20 mouse cellular contexts compared by ENCODE assay signal in the genomic region with DNA sequence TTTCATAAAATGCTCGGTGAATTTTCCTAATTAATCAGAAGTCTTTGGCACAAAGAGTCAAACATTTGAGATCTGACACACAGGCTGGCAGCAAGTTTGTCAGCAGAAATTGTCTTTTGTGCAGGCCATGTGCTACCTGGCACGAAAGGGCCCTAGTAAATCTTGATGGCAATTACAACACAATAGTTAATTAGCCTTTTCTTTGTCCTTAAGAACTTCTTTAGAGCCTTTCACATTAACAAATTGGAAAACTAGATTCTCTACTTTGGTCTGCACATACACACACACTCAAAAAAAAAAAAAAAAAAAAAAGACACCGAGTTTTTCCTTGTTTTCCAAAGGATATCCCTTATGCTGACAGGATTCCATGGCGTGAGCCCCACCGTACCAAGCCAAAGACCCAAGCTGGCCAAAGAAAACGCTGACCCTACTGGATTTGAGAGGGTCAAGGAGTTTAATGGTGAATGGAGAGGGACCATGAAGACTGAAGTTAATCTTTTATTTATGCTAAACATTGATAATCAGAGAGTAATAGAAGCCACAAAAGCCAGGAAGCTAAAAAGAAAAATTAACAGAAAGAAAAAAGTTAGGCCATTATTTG.
DNase-seq lines count a peak whose midpoint lies in the region; ATAC-seq and TF ChIP-seq lines count a peak whose summit lies in the region.
"Had no signal": no experiment of that assay in that cellular context is flagged by ENCODE, and none has a peak within 500 bp of the region (broad histone marks: within the 10 kb centered on the region; RNA-seq: fewer than 3 reads in every experiment).

No protein-coding gene starts in this region.

- H3K4me3 ChIP-seq in heart, adult 2 months: no peak overlapping the region
- H3K4me3 ChIP-seq in heart, embryonic 10.5 days: no peak overlapping the region
- no peak overlapping the region for H3K4me3 ChIP-seq in forebrain, embryonic 14.5 days (ENCODE audit: low read depth, low read length)
- H3K4me3 ChIP-seq in limb, embryonic 10.5 days: no peak overlapping the region
- no peak overlapping the region for H3K4me3 ChIP-seq in liver, postnatal 0 days (ENCODE audit: low read depth, low read length)
- H3K4me3 ChIP-seq: embryonic facial prominence, embryonic 12.5 days; hindbrain, embryonic 13.5 days had no signal

- peak overlapping the region; percentile 16; the same call in 1 of the 2 replicates for H3K4me2 ChIP-seq in forebrain, embryonic 14.5 days (ENCODE audit: low read length)
- H3K4me2 ChIP-seq in liver, postnatal 0 days (ENCODE audit: low read depth, low read length): no peak overlapping the region
- H3K4me2 ChIP-seq: embryonic facial prominence, embryonic 12.5 days; hindbrain, embryonic 13.5 days had no signal

- H3K27me3 ChIP-seq in heart, adult 2 months (ENCODE audit: control insufficient read depth, insufficient read depth, low read length): no peaks in the 10 kb centered on the region
- no peaks in the 10 kb centered on the region for H3K27me3 ChIP-seq in heart, embryonic 10.5 days (ENCODE audit: insufficient read depth, poor library complexity, severe bottlenecking)
- 0 out of 2 replicates have a peak, but pooled peaks cover 9% of the 10 kb centered on the region for H3K27me3 ChIP-seq in forebrain, embryonic 14.5 days (replicated peaks; ENCODE audit: control insufficient read depth, insufficient read depth, low read length)
- no peaks in the 10 kb centered on the region for H3K27me3 ChIP-seq in limb, embryonic 10.5 days (ENCODE audit: low read depth, poor library complexity, severe bottlenecking)
- no peaks in the 10 kb centered on the region for H3K27me3 ChIP-seq in liver, postnatal 0 days (ENCODE audit: insufficient read depth, low read length)
- H3K27me3 ChIP-seq: embryonic facial prominence, embryonic 12.5 days; hindbrain, embryonic 13.5 days had no signal

- intact Hi-C loops in heart, adult 2 months (cut with DNase I): no loop called here

- peak overlapping the region; percentile 43 for H3K27ac ChIP-seq in heart, adult 2 months
- no peak overlapping the region for H3K27ac ChIP-seq in heart, embryonic 10.5 days
- H3K27ac ChIP-seq in forebrain, embryonic 14.5 days (ENCODE audit: low read depth, low read length): no peak overlapping the region
- H3K27ac ChIP-seq in limb, embryonic 10.5 days: peak overlapping the region; percentile 67
- H3K27ac ChIP-seq in liver, postnatal 0 days (ENCODE audit: low read depth): no peak overlapping the region
- H3K27ac ChIP-seq: embryonic facial prominence, embryonic 12.5 days; hindbrain, embryonic 13.5 days had no signal

- TF ChIP-seq POLR2A in heart, adult 2 months (IDR thresholded peaks at IDR 0.05; ENCODE audit: insufficient read depth, low read depth, low read length): no peak

- no peak for TF ChIP-seq CTCF in heart, adult 2 months (IDR thresholded peaks at IDR 0.05)
- TF ChIP-seq CTCF in liver, postnatal 0 days (IDR thresholded peaks at IDR 0.05; ENCODE audit: low read depth): no peak

- no peak for TF ChIP-seq EP300 in heart, adult 2 months (IDR thresholded peaks at IDR 0.05; ENCODE audit: insufficient read depth, low read depth, low read length)
- no peak for TF ChIP-seq EP300 in liver, postnatal 0 days (IDR thresholded peaks at IDR 0.05; ENCODE audit: low read depth)

- H3K4me1 ChIP-seq in heart, adult 2 months (ENCODE audit: control insufficient read depth, insufficient read depth, low read length): no peaks in the 10 kb centered on the region; the same call in 1 of the 2 replicates
- no peaks in the 10 kb centered on the region for H3K4me1 ChIP-seq in heart, embryonic 10.5 days
- H3K4me1 ChIP-seq in forebrain, embryonic 14.5 days (ENCODE audit: control insufficient read depth, insufficient read depth, low read length): peaks cover 11% of the 10 kb centered on the region
- H3K4me1 ChIP-seq in limb, embryonic 10.5 days: peaks cover 11% of the 10 kb centered on the region
- no peaks in the 10 kb centered on the region for H3K4me1 ChIP-seq in liver, postnatal 0 days (ENCODE audit: insufficient read depth)
- H3K4me1 ChIP-seq: embryonic facial prominence, embryonic 12.5 days had no signal

- peak; percentile 77 for ATAC-seq in forebrain, embryonic 14.5 days
- no peak for ATAC-seq in liver, postnatal 0 days
- ATAC-seq: CD4-positive, CD25-positive, alpha-beta regulatory T cell, adult 4 months; intestine, embryonic 16.5 days had no signal

- H3K79me2 ChIP-seq in heart, adult 2 months (replicated peaks; ENCODE audit: control insufficient read depth, insufficient read depth, low read length): no peaks in the 10 kb centered on the region

- H3K9me3 ChIP-seq in heart, embryonic 10.5 days: no peaks in the 10 kb centered on the region
- H3K9me3 ChIP-seq in forebrain, embryonic 14.5 days (replicated peaks; ENCODE audit: control insufficient read depth, low read length): no peaks in the 10 kb centered on the region
- H3K9me3 ChIP-seq in limb, embryonic 10.5 days (replicated peaks): no peaks in the 10 kb centered on the region
- no peaks in the 10 kb centered on the region for H3K9me3 ChIP-seq in liver, postnatal 0 days (ENCODE audit: low read length)
- H3K9me3 ChIP-seq: embryonic facial prominence, embryonic 12.5 days; G1E; hindbrain, embryonic 13.5 days had no signal

- WGBS in heart, adult 2 months: 57% methylated on average over 6 of the region's 6 CpGs
- WGBS in heart, embryonic 10.5 days: 76% methylated on average over 6 of the region's 6 CpGs
- WGBS in forebrain, embryonic 14.5 days: 5% methylated on average over 6 of the region's 6 CpGs
- 78% methylated on average over 6 of the region's 6 CpGs for WGBS in limb, embryonic 10.5 days
- 67% methylated on average over 6 of the region's 6 CpGs for WGBS in liver, postnatal 0 days (ENCODE audit: insufficient replicate concordance)

- peak; percentile 21 to 29 for DNase-seq in cerebellum, postnatal 10 days
- no peak for DNase-seq in cerebellum, adult 9-10 months
- no peak for DNase-seq in heart, adult 2 months
- no peak for DNase-seq in heart, embryonic 10.5 days (ENCODE audit: low spot score)
- peak; percentile 81 for DNase-seq in forebrain, embryonic 14.5 days (ENCODE audit: low spot score)
- no peak for DNase-seq in limb, embryonic 10.5 days (ENCODE audit: low spot score)
- DNase-seq in right cerebral cortex, postnatal 10 days (ENCODE audit: low spot score in 2 of 2): no peak
- no peak for DNase-seq in liver, postnatal 0 days
- DNase-seq: adrenal gland, adult 8-10 months; adrenal gland, postnatal 36 days; B cell, adult 2 months; cerebellum, adult 11-12 months; gastrocnemius, postnatal 14 days; heart, postnatal 14 days; kidney, adult 8-10 months had no signal

- no peaks in the 10 kb centered on the region; the same call in 1 of the 2 replicates for H3K36me3 ChIP-seq in heart, adult 2 months (ENCODE audit: control insufficient read depth, insufficient read depth, low read length)
- no peaks in the 10 kb centered on the region for H3K36me3 ChIP-seq in heart, embryonic 10.5 days
- no peaks in the 10 kb centered on the region for H3K36me3 ChIP-seq in forebrain, embryonic 14.5 days (ENCODE audit: control insufficient read depth, insufficient read depth, low read length)
- H3K36me3 ChIP-seq in limb, embryonic 10.5 days: no peaks in the 10 kb centered on the region
- H3K36me3 ChIP-seq in liver, postnatal 0 days (replicated peaks; ENCODE audit: insufficient read depth, low read length): no peaks in the 10 kb centered on the region
- H3K36me3 ChIP-seq: embryonic facial prominence, embryonic 12.5 days; G1E; hindbrain, embryonic 13.5 days had no signal

- H3K9ac ChIP-seq in heart, adult 2 months (ENCODE audit: low read depth, low read length): no peak overlapping the region
- H3K9ac ChIP-seq in forebrain, embryonic 14.5 days (ENCODE audit: low read length): no peak overlapping the region
- H3K9ac ChIP-seq in liver, postnatal 0 days (replicated peaks): no peak overlapping the region
- H3K9ac ChIP-seq: embryonic facial prominence, embryonic 12.5 days; hindbrain, embryonic 13.5 days had no signal

Comparison
In these comparisons a context has a peak if more than half of its experiments do, and no peak if none do; other contexts are left out.
1. DNase-seq: peak in cerebellum, postnatal 10 days (2 of 2) and forebrain, embryonic 14.5 days (single experiment); none in cerebellum, adult 9-10 months (single experiment), heart, adult 2 months (0 of 2), heart, embryonic 10.5 days (single experiment), limb, embryonic 10.5 days (single experiment), right cerebral cortex, postnatal 10 days (0 of 2) and liver, postnatal 0 days (single experiment).
2. H3K27ac ChIP-seq: peak in heart, adult 2 months (single experiment) and limb, embryonic 10.5 days (single experiment); none in heart, embryonic 10.5 days (single experiment), forebrain, embryonic 14.5 days (single experiment) and liver, postnatal 0 days (single experiment).